In the genomic region with DNA sequence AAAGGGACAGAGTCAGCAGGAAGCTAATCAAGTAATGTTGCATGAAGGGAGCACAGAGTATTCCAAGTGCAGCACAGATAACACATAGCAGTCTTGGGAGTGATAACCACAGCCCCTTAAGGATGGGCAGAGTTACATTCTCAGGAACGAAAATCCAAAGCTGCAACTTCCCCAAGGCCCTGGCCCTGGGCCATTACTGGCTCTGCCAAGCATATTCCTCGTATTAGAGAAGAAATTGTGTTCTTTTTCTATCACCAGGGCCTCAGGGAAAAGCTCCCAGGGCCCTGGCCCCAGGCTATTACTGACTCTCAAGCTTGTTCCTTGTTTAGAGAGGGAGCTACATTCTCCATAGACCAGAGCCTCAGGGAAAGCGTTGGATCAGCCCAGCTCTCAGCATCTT, we compare ENCODE assay signal across 16 mouse cellular contexts.
DNase-seq lines count a peak whose midpoint lies in the region.
"Had no signal": no experiment of that assay in that cellular context is flagged by ENCODE, and none has a peak within 500 bp of the region (broad histone marks: within the 10 kb centered on the region; RNA-seq: fewer than 3 reads in every experiment).

No protein-coding gene starts in this region.

- DNase-seq in adrenal gland, adult 2 months, result peak; percentile 41
- DNase-seq in adrenal gland, adult 8-10 months, result no peak
- peak; percentile 11 for DNase-seq in heart, postnatal 4 days
- no peak for DNase-seq in heart, adult 18-20 months
- peak; percentile 51 for DNase-seq in ovary, postnatal 36 days (ENCODE audit: low spot score)
- no peak for DNase-seq in ovary, postnatal 14 days (ENCODE audit: low spot score)
- DNase-seq in testis, postnatal 14 days (ENCODE audit: low spot score), result peak; percentile 80
- no peak for DNase-seq in right cerebral cortex, postnatal 14 days
- DNase-seq: cerebellum, adult 11-12 months; cerebellum, adult 9-11 months; embryo, embryonic 11 days; kidney, adult 2 months; kidney, postnatal 36 days; layer of hippocampus, adult 9-11 months; thymus, adult 18-20 months; thymus, postnatal 25 days had no signal

Comparison
In these comparisons a context has a peak if more than half of its experiments do, and no peak if none do; other contexts are left out.
1. DNase-seq: peak in adrenal gland, adult 2 months (single experiment), heart, postnatal 4 days (single experiment), ovary, postnatal 36 days (single experiment) and testis, postnatal 14 days (single experiment); none in adrenal gland, adult 8-10 months (single experiment), heart, adult 18-20 months (0 of 2), ovary, postnatal 14 days (single experiment) and right cerebral cortex, postnatal 14 days (single experiment).